Mouse (Mus musculus) G1E (cell line): Measurements from ENCODE around the gene Ccdc83.

Source experiments
- CTCF ChIP-seq: IDR thresholded peaks from 2 replicates; pipeline ENCODE4 v1.5.1; 2012; ENCODE audit warnings: low read depth, low read length, inconsistent platforms, mixed read lengths
- POLR2AphosphoS5 ChIP-seq: IDR thresholded peaks from 2 replicates; pipeline ENCODE4 v1.6.1; 2012; ENCODE audit warnings: low read depth, low read length, inconsistent platforms; ENCODE audit not compliant: insufficient replicate concordance

- TF ChIP-seq CTCF (no peak), POLR2AphosphoS5 (no peak)
Measured at GRCm38 (mm10) chr7:90221487-90221886, 44.1 kb downstream of the Ccdc83 start.
